Mouse (Mus musculus) T-cell, adult 2 months (primary cell): ENCODE results near the gene Eif4a2.

Experiments used
- DNase-seq: peaks from one replicate; pipeline ENCODE4 v3.0.0; 2022; ENCODE audit warnings: low spot score

The Eif4a2 gene

GRCm38 (mm10) chr16:23103841-23104240, 3.4 kb upstream of the Eif4a2 start:
- no peak for DNase-seq

GRCm38 (mm10) chr16:23106121-23106520, 1.1 kb upstream of the Eif4a2 start:
- DNase-seq: no peak

GRCm38 (mm10) chr16:23107946-23108759, 909 bp downstream of the Eif4a2 start:
- DNase-seq: peak; percentile 84

GRCm38 (mm10) chr16:23108943-23109342, 1.7 kb downstream of the Eif4a2 start:
- DNase-seq: no peak

GRCm38 (mm10) chr16:23109350-23110280, 2.4 kb downstream of the Eif4a2 start:
- no peak for DNase-seq

- no peak for DNase-seq
These were observed 5.1 kb downstream of the Eif4a2 start for GRCm38 (mm10) chr16:23112348-23112747.

GRCm38 (mm10) chr16:23112861-23113435, 5.7 kb downstream of the Eif4a2 start:
- DNase-seq: no peak

- no peak for DNase-seq
These were observed 6.7 kb downstream of the Eif4a2 start for GRCm38 (mm10) chr16:23113903-23114302.

- no peak for DNase-seq
These were observed 7.3 kb downstream of the Eif4a2 start for GRCm38 (mm10) chr16:23114339-23115171.

- no peak for DNase-seq
These were observed 8.2 kb downstream of the Eif4a2 start for GRCm38 (mm10) chr16:23115486-23115885.

- no peak for DNase-seq
These were observed 9.9 kb downstream of the Eif4a2 start for GRCm38 (mm10) chr16:23117173-23117572.

GRCm38 (mm10) chr16:23122446-23122845, 15.2 kb downstream of the Eif4a2 start:
- DNase-seq: no peak

GRCm38 (mm10) chr16:23123104-23123503, 15.9 kb downstream of the Eif4a2 start:
- DNase-seq: no peak

- DNase-seq: no peak
These were observed 17.2 kb downstream of the Eif4a2 start for GRCm38 (mm10) chr16:23124398-23124797.

- no peak for DNase-seq
These were observed 20.0 kb downstream of the Eif4a2 start for GRCm38 (mm10) chr16:23127311-23127672.

GRCm38 (mm10) chr16:23127673-23128375, 20.6 kb downstream of the Eif4a2 start, which contains the start of gene Rfc4:
Gene Rfc4, minus strand, starts transcription at chr16:23127737.
- peak; percentile 95 for DNase-seq

- DNase-seq: no peak
These were observed 23.1 kb downstream of the Eif4a2 start for GRCm38 (mm10) chr16:23130303-23130702.

- no peak for DNase-seq
These were observed 25.1 kb downstream of the Eif4a2 start for GRCm38 (mm10) chr16:23132336-23132735.

- peak; percentile 36 for DNase-seq
These were observed 28.3 kb downstream of the Eif4a2 start for GRCm38 (mm10) chr16:23135421-23136149.

- no peak for DNase-seq
These were observed 29.2 kb downstream of the Eif4a2 start for GRCm38 (mm10) chr16:23136406-23136970.
